Mouse (Mus musculus) liver, embryonic 14.5 days (tissue): ENCODE measurements around the gene Usp2. TPM values are rescaled to one million over a fixed set of nuclear protein-coding genes. Genes with fewer than 3 reads are reported as not detected.
A peak's percentile ranks its signal among the peaks of the same experiment; 100 is the strongest.

Experiments used
- ATAC-seq: fragments of 200-750 bp; cut with Nextera tagmentation; 2 replicates; pipeline ENCODE4 v1.8.0; 2017; ENCODE audit warnings: moderate number of reproducible peaks, mild to moderate bottlenecking, moderate library complexity; ENCODE audit not compliant: insufficient read depth
- DNase-seq, 3 experiments: peaks; one replicate each; pipeline ENCODE4 v3.0.0-alpha.2; 2012 to 2013; ENCODE audit warnings: low read depth in 3 of 3, low spot score in 3 of 3
- H3K27ac ChIP-seq: fragments of 300-500 bp; sonication (generic); 2 replicates; pipeline ENCODE4 v1.5.1; 2014; ENCODE audit warnings: moderate library complexity, mild to moderate bottlenecking, control low read depth, inconsistent platforms
- H3K27me3 ChIP-seq: fragments of 300-500 bp; sonication (generic); 2 replicates; pipeline ENCODE4 v1.6.1; 2014; ENCODE audit warnings: mild to moderate bottlenecking, low read length, moderate library complexity; ENCODE audit not compliant: control insufficient read depth, insufficient read depth
- H3K36me3 ChIP-seq: fragments of 300-500 bp; sonication (generic); replicated peaks from 2 replicates; pipeline ENCODE4 v1.6.1; 2014; ENCODE audit warnings: low read depth; ENCODE audit not compliant: control insufficient read depth, insufficient read depth
- H3K4me1 ChIP-seq, 2 experiments: fragments of 200-500 bp in 1 of 2; fragments of 300-500 bp in 1 of 2; sonication (generic) in 1 of 2; replicated peaks; 2 replicates each; pipeline ENCODE4 v1.6.1; 2012 to 2014; ENCODE audit warnings: antibody characterized with exemption in 1 of 2, inconsistent platforms in 1 of 2, low read length in 1 of 2; ENCODE audit not compliant: control insufficient read depth in 2 of 2, insufficient read depth in 2 of 2
- H3K4me2 ChIP-seq: fragments of 300-500 bp; sonication (generic); 2 replicates; pipeline ENCODE4 v1.6.1; 2014; ENCODE audit warnings: low read depth, mild to moderate bottlenecking, control low read depth, moderate library complexity
- H3K4me3 ChIP-seq, 2 experiments: fragments of 200-500 bp in 1 of 2; fragments of 300-500 bp in 1 of 2; sonication (generic) in 1 of 2; 2 replicates each; pipeline ENCODE4 v1.5.1; 2012 to 2014; ENCODE audit warnings: low read depth in 2 of 2, low read length in 2 of 2, mild to moderate bottlenecking in 2 of 2, control low read depth in 1 of 2, inconsistent platforms in 1 of 2, moderate library complexity in 1 of 2; ENCODE audit not compliant: insufficient read depth in 1 of 2
- H3K9ac ChIP-seq: fragments of 300-500 bp; sonication (generic); replicated peaks from 2 replicates; pipeline ENCODE4 v1.6.1; 2014; ENCODE audit warnings: mild to moderate bottlenecking, control low read depth, moderate library complexity
- H3K9me3 ChIP-seq: fragments of 300-500 bp; sonication (generic); 2 replicates; pipeline ENCODE4 v1.6.1; 2016; ENCODE audit warnings: low read length, mixed read lengths; ENCODE audit not compliant: control insufficient read depth
- CTCF ChIP-seq: IDR thresholded peaks from 2 replicates; pipeline ENCODE4 v1.5.1; 2016; ENCODE audit warnings: antibody characterized with exemption, low read depth, control low read depth
- EP300 ChIP-seq: IDR thresholded peaks from 2 replicates; pipeline ENCODE4 v1.6.1; 2016; ENCODE audit warnings: antibody characterized with exemption, low read depth
- WGBS: fragments of 180-500 bp; shearing (Covaris S2); extraction: QIAGEN DNeasy Blood & Tissue Kit; methylation state at CpG from one replicate; pipeline ENCODE4 v1.1.7; 2014; ENCODE audit not compliant: insufficient replicate concordance; 5-methylcytosine and 5-hydroxymethylcytosine counted together
- polyA plus RNA-seq, 2 experiments: library from polyadenylated mRNA; depleted of rRNA in 1 of 2; stranded (reverse) in 1 of 2; unstranded in 1 of 2; fragments of >200 nt; fragmentation: Nextera tagmentation in 1 of 2; extraction: Ambion mirVana in 1 of 2; gene quantifications; 2 replicates each; pipeline versions ENCODE4 v1.2.1 to v1.2.3; 2012 to 2014

The Usp2 gene
- polyA plus RNA-seq, 2 experiments = 0.27 to 1.6 TPM

DNA sequence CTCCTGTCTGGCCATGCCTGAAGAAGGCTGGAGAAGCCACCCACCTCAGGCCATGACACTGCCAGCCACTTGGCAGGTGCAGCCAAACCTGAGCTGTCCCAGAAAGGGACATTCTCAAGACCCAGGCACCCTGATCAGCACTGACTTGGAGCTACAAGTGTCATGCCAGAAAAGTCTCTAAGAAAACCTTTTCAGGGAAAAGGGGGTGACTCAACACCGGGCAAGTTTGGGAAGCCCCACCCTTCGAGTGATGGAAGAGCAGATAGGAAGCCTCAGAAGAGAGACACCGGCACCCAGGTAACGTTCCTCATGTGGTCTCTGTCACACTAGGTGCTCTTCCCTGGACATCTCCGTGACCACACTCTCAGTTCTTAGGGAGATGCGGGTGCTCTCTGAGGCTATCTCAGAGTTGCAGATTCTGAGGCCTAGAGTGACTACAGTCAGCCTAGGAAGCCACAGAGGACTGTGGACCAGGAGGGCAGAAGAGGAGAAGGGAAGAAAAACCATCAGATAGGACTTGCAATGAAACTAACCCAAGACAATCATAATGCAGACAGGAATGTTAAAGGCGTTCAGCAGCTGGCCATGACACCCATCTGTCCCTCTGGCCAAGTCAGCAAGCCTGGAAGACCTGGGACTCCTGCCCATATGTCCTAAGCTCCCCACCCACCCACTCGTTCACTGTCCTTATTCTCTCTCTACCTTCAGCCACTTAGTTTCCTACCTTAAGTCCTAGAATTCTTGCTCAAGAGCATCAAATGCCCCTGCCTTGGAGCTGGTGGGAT lies 17.2 kb upstream of the Usp2 start:
- Histone ChIP-seq H3K36me3 (no peaks in the 10 kb centered on the region), H3K9ac (no peak overlapping the region), H3K27me3 (peaks cover 6% of the 10 kb centered on the region), H3K4me1 (no peaks in the 10 kb centered on the region), H3K4me2 (no peak overlapping the region), H3K4me3 (no peak overlapping the region), H3K9me3 (no peaks in the 10 kb centered on the region), H3K27ac (no peak overlapping the region)
- TF ChIP-seq EP300 (no peak), CTCF (no peak)
- DNase-seq (no peak), ATAC-seq (no peak)
- 57% methylated on average over 8 of the region's 8 CpGs for WGBS

DNA sequence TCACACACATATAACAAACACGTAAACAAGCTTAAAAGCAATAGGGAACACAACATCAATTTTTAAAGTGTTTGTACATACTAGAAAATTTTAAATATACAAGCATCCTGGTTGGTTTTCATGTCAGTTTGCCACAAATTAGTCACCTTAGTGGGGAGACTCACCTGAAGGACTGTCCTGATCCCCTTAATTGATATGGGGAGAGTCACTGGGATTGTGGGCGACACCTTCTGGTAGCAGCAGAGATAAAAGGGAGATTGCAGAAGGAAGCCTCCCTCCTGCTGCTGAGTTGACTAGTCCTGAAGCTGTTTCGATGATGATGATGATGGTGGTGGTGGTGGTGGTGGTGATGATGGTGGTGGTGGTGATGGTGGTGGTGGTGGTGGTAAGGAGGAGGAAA lies 14.0 kb upstream of the Usp2 start:
- WGBS = 56% methylated on average over 3 of the region's 3 CpGs
- Histone ChIP-seq H3K4me3 (no peak overlapping the region), H3K9me3 (no peaks in the 10 kb centered on the region), H3K36me3 (no peaks in the 10 kb centered on the region), H3K4me2 (no peak overlapping the region), H3K9ac (no peak overlapping the region), H3K4me1 (no peaks in the 10 kb centered on the region), H3K27me3 (no peaks in the 10 kb centered on the region), H3K27ac (no peak overlapping the region)
- ATAC-seq (no peak), DNase-seq (no peak)
- TF ChIP-seq CTCF (no peak), EP300 (no peak)

DNA sequence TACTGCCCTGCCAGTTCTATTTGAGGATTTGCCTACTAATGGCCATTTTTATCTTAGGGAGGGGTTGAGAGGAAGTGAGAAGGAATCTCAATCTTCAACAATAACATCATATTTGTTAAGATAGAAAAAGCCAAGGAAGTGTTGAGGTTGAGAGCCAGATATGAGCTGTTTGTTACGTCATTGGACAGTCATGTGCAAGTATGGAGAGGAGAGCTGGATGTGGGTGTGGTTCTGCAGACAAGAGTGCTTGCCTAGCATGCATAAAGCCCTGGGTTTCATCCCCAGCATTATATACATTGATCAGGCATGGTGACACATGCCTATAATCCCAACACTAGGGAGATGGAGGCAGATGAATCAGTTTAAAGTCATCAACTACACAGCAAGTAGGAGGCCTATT lies 12.9 kb upstream of the Usp2 start:
- TF ChIP-seq CTCF = no peak
- TF ChIP-seq EP300 = no peak
- no peaks in the 10 kb centered on the region for H3K4me1 ChIP-seq
- H3K36me3 ChIP-seq = no peaks in the 10 kb centered on the region
- H3K27ac ChIP-seq = no peak overlapping the region
- no peak overlapping the region for H3K4me3 ChIP-seq
- H3K4me2 ChIP-seq = no peak overlapping the region
- H3K9ac ChIP-seq = no peak overlapping the region
- no peaks in the 10 kb centered on the region for H3K27me3 ChIP-seq
- ATAC-seq (no peak), DNase-seq (no peak)
- 24% methylated on average over 1 of the region's 1 CpGs for WGBS
- no peaks in the 10 kb centered on the region for H3K9me3 ChIP-seq

DNA sequence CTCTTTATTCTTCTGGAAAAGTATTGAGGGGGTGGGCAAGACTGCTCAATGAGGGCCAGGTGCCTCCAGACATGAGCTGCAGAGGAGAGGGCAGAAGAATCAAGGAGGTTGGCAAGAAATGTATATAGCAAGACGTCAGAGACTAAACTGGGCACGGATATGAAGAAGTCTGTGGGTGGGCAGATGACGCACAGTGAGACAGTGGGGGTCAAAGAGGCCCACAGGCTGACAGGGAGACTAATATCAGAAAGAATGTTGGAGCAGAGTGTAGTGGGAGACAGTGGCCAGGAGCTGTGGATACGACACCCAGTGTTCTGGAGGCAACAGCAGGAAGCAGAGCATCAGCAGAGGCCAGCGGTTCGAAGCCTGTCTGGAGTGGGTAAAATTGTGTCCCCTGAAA lies 8.2 kb upstream of the Usp2 start:
- H3K36me3 ChIP-seq = no peaks in the 10 kb centered on the region
- H3K4me2 ChIP-seq = no peak overlapping the region
- no peaks in the 10 kb centered on the region; the same call in 1 of the 2 replicates for H3K27me3 ChIP-seq
- no peaks in the 10 kb centered on the region for H3K9me3 ChIP-seq
- no peaks in the 10 kb centered on the region for H3K4me1 ChIP-seq
- H3K9ac ChIP-seq = no peak overlapping the region
- no peak for TF ChIP-seq EP300
- no peak for TF ChIP-seq CTCF
- DNase-seq = no peak
- no peak overlapping the region for H3K27ac ChIP-seq
- WGBS = 63% methylated on average over 6 of the region's 6 CpGs
- H3K4me3 ChIP-seq = no peak overlapping the region
- no peak for ATAC-seq

DNA sequence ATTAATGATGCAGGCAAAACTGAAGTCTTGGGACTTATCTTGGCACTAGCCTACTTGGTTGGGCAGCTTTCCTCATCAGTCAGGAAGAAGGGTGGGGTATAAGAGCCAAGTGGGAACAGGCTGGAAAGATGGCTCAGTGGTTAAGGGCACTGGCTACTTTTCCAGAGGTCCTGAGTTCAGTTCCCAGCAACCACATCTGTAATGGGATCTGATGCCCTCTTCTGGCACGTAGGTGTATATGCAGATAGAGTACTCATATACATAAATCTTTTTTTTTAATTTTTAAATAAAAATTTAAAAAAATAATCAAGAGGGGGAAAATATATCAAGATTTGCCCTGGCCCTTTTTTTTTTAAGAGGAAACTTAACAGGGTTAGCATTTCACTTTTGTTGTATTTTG lies 1.6 kb upstream of the Usp2 start:
- no peaks in the 10 kb centered on the region for H3K36me3 ChIP-seq
- H3K4me2 ChIP-seq = no peak overlapping the region
- TF ChIP-seq CTCF (peak; percentile 29; the same call in 1 of the 2 replicates), EP300 (no peak)
- no peaks in the 10 kb centered on the region for H3K9me3 ChIP-seq
- no peak overlapping the region for H3K9ac ChIP-seq
- H3K27me3 ChIP-seq = no peaks in the 10 kb centered on the region; the same call in 1 of the 2 replicates
- peaks cover 4 to 5% of the 10 kb centered on the region in 2 experiments; a peak in 2 of 4 replicates for H3K4me1 ChIP-seq
- WGBS = 28% methylated on average over 1 of the region's 1 CpGs
- no peak for DNase-seq
- ATAC-seq = no peak
- H3K4me3 ChIP-seq = no peak overlapping the region
- H3K27ac ChIP-seq = no peak overlapping the region
